Mouse (Mus musculus) neural tube, embryonic 14.5 days (tissue): ENCODE results near the gene Lbh. TPM values are rescaled to one million over a fixed set of nuclear protein-coding genes. Genes with fewer than 3 reads are reported as not detected.

ENCODE experiments used
- ATAC-seq: fragments of 200-750 bp; cut with Nextera tagmentation; 2 replicates; pipeline ENCODE4 v1.8.0; 2017; ENCODE audit warnings: low read depth, mild to moderate bottlenecking, moderate TSS enrichment, moderate library complexity
- H3K27ac ChIP-seq: fragments of 300-500 bp; sonication (generic); 2 replicates; pipeline ENCODE4 v1.5.1; 2014; ENCODE audit warnings: low read depth, mild to moderate bottlenecking, control low read depth, low read length, moderate library complexity, mixed read lengths
- H3K27me3 ChIP-seq: fragments of 300-500 bp; sonication (generic); 2 replicates; pipeline ENCODE4 v1.6.1; 2014; ENCODE audit warnings: low read length; ENCODE audit not compliant: control insufficient read depth, insufficient read depth
- H3K36me3 ChIP-seq: fragments of 300-500 bp; sonication (generic); 2 replicates; pipeline ENCODE4 v1.6.1; 2014; ENCODE audit warnings: low read length, mixed read lengths; ENCODE audit not compliant: control insufficient read depth, insufficient read depth
- H3K4me1 ChIP-seq: fragments of 300-500 bp; sonication (generic); 2 replicates; pipeline ENCODE4 v1.6.1; 2014; ENCODE audit warnings: low read length; ENCODE audit not compliant: control insufficient read depth, insufficient read depth
- H3K4me2 ChIP-seq: fragments of 300-500 bp; sonication (generic); 2 replicates; pipeline ENCODE4 v1.6.1; 2014; ENCODE audit warnings: mild to moderate bottlenecking, low read depth, low read length, control low read depth
- H3K4me3 ChIP-seq: fragments of 300-500 bp; sonication (generic); 2 replicates; pipeline ENCODE4 v1.5.1; 2014; ENCODE audit warnings: low read depth, low read length, control low read depth, mixed read lengths
- H3K9ac ChIP-seq: fragments of 300-500 bp; sonication (generic); replicated peaks from 2 replicates; pipeline ENCODE4 v1.6.1; 2014; ENCODE audit warnings: low read depth, mild to moderate bottlenecking, control low read depth, low read length, mixed read lengths
- H3K9me3 ChIP-seq: fragments of 300-500 bp; sonication (generic); 2 replicates; pipeline ENCODE4 v1.6.1; 2016; ENCODE audit warnings: low read length; ENCODE audit not compliant: control insufficient read depth
- WGBS: fragments of 180-500 bp; shearing (Covaris S2); extraction: QIAGEN DNeasy Blood & Tissue Kit; methylation state at CpG from one replicate; pipeline ENCODE4 v1.1.7; 2014; 5-methylcytosine and 5-hydroxymethylcytosine counted together
- polyA plus RNA-seq: library from polyadenylated mRNA; unstranded; fragments of >200 nt; fragmentation: Nextera tagmentation; extraction: Ambion mirVana; gene quantifications from 2 replicates; pipeline ENCODE4 v1.2.1, GENCODE M21; 2014

Gene Lbh
- polyA plus RNA-seq, 1 experiment from 2014 or later: 7.0 TPM

DNA sequence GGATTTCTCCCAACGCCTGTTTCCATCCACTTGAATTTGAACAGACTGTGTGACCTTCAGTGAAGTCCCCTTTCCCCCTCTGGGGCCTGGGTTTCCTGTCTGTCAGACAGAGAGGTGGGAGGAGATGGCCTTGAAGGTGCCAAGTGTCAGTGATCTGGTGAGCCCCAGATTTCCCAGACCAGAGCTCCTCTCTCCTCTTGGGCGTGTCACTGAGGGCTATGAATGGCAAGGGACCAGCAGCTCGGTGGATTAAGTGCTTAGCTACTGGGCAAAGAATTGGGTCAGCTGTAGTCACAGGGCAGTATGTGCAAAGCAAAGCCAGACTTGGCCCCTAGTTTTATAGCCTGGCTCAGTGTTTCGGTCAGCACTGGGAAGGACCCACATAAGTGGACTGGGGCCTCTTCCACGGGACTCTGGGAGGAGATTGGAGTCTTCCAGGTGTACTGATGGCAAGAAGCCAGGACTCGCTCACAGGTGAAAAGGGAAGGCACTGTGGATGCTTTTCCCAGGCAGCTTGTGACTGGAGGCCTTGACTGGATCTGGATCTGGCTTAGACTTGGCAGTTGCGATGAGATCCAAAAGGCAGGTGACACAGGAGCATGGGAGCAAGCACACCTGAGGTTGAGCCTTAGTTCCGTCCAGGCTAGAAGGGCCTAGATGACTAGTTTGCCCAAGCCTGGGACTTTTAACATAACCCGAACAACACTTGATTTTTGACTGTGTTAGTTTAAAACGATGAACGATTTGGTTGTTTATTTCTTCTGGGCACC lies 20.1 kb downstream of the Lbh start:
- Histone ChIP-seq H3K4me3 (no peak overlapping the region), H3K4me1 (0 out of 2 replicates have a peak, but pooled peaks cover 4% of the 10 kb centered on the region), H3K36me3 (peaks cover 18% of the 10 kb centered on the region), H3K4me2 (no peak overlapping the region), H3K27me3 (no peaks in the 10 kb centered on the region), H3K27ac (no peak overlapping the region), H3K9ac (no peak overlapping the region), H3K9me3 (no peaks in the 10 kb centered on the region)
- no peak for ATAC-seq
- 84% methylated on average over 11 of the region's 11 CpGs for WGBS

- no peaks in the 10 kb centered on the region for H3K9me3 ChIP-seq
- no peak for ATAC-seq
Observed at GRCm38 (mm10) chr17:72938871-72939568, 20.9 kb downstream of the Lbh start.

DNA sequence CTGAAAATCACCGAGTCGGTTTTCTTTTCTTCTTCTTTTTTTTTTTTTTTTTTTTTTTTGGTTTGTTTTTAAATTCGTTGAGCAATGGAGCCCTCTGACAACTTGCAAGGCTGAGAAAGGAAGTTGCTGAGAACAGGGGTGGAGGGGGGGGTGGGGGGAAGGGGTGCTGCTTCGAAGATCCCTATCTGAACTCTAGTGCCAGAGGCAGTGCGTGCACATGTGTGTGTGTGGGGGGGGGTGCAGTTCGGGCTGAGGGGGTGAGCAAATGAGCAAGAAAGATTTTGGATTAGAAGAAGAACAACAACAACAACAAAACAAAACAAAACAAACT lies 21.4 kb downstream of the Lbh start:
- Histone ChIP-seq H3K4me3 (no peak overlapping the region), H3K36me3 (peaks cover 18% of the 10 kb centered on the region), H3K9ac (no peak overlapping the region), H3K4me2 (no peak overlapping the region), H3K9me3 (no peaks in the 10 kb centered on the region), H3K4me1 (0 out of 2 replicates have a peak, but pooled peaks cover 4% of the 10 kb centered on the region), H3K27ac (no peak overlapping the region), H3K27me3 (no peaks in the 10 kb centered on the region)
- 92% methylated on average over 6 of the region's 6 CpGs for WGBS
- no peak for ATAC-seq

More at GRCm38 (mm10) chr17:72938871-72939568, 20.9 kb downstream of the Lbh start:
- Histone ChIP-seq H3K4me1 (0 out of 2 replicates have a peak, but pooled peaks cover 4% of the 10 kb centered on the region), H3K4me3 (no peak overlapping the region), H3K27ac (no peak overlapping the region), H3K4me2 (no peak overlapping the region), H3K27me3 (no peaks in the 10 kb centered on the region), H3K36me3 (peaks cover 18% of the 10 kb centered on the region), H3K9ac (no peak overlapping the region)
- WGBS: 91% methylated on average over 15 of the region's 15 CpGs

GRCm38 (mm10) chr17:72944368-72944767 lies 26.3 kb downstream of the Lbh start:
- WGBS: 86% methylated on average over 5 of the region's 5 CpGs
- H3K27ac ChIP-seq: no peak overlapping the region
- ATAC-seq: no peak

DNA sequence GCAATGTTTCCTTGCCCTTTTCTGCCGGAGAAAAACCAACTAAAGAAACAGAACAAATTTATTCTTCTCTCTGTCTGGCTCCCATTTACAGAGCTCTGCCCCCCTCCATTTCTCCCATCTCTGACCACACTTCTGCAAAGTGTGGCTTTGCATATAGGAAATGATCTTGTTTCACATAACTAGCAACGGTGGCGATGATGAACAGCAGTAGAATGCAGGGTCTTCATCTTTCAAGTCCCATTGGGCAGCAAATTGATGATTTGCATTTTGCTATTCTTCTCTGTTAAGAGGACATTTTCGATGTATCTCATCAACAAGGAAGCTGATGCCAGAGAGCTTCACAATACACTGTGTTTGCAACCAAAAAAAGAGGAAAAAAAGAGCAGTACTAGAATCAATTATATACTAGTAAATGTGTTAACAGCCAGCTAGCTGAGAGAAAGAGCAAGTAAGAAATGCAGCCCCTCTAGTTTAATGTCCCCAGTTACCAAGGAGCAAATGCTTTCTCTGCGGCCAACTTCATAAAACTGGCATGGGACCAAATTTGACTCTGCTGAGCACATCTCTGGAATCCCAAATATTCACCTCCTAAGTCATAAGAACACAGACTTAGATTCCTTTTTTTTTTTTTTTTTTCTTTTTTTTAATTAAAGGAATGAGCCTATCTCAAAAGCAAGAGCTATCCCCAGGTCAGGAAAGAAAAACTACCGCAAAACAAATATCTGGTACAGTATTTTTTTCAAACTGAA lies 29.2 kb downstream of the Lbh start:
- Histone ChIP-seq H3K4me2 (no peak overlapping the region), H3K9ac (no peak overlapping the region), H3K36me3 (no peaks in the 10 kb centered on the region), H3K4me3 (no peak overlapping the region), H3K27ac (no peak overlapping the region), H3K4me1 (0 out of 2 replicates have a peak, but pooled peaks cover under 1% of the 10 kb centered on the region), H3K27me3 (no peaks in the 10 kb centered on the region), H3K9me3 (no peaks in the 10 kb centered on the region)
- 76% methylated on average over 6 of the region's 6 CpGs for WGBS
- no peak for ATAC-seq

More at GRCm38 (mm10) chr17:72944368-72944767, 26.3 kb downstream of the Lbh start:
- no peak overlapping the region for H3K4me3 ChIP-seq
- no peaks in the 10 kb centered on the region for H3K9me3 ChIP-seq
- no peaks in the 10 kb centered on the region for H3K4me1 ChIP-seq
- H3K27me3 ChIP-seq: no peaks in the 10 kb centered on the region
- H3K9ac ChIP-seq: no peak overlapping the region
- H3K4me2 ChIP-seq: no peak overlapping the region
- H3K36me3 ChIP-seq: peaks cover 15% of the 10 kb centered on the region

- H3K9me3 ChIP-seq: no peaks in the 10 kb centered on the region
- H3K4me3 ChIP-seq: no peak overlapping the region
- no peaks in the 10 kb centered on the region for H3K27me3 ChIP-seq
- no peak overlapping the region for H3K27ac ChIP-seq
- no peaks in the 10 kb centered on the region for H3K36me3 ChIP-seq
- H3K4me1 ChIP-seq: 0 out of 2 replicates have a peak, but pooled peaks cover 4% of the 10 kb centered on the region
- WGBS: 93% methylated on average over 9 of the region's 9 CpGs
- ATAC-seq: no peak
- no peak overlapping the region for H3K9ac ChIP-seq
- no peak overlapping the region for H3K4me2 ChIP-seq
Observed at GRCm38 (mm10) chr17:72948119-72948518, 30.0 kb downstream of the Lbh start.

DNA sequence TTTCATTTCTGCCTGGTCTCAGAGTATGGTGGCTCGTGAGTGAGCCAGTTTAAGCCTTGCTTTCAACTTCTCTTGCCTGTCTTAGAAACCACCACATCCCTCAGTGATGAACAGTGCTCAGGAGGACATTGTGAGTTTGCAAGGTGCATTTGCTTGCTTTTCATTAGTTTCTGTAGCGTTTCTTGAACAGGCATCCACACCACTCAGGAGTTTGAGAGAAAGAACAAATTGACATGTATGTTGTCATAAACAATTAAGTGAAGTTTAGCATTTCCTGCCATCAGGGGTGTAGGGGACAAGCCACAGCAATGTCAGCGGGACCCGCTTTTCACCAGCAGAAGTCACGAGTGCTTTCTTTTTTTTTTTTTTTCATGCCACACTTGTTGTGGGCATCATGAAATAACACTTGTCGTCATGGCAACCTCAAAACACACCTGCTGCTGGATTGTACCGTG lies 31.2 kb downstream of the Lbh start:
- Histone ChIP-seq H3K4me2 (no peak overlapping the region), H3K4me3 (no peak overlapping the region), H3K36me3 (no peaks in the 10 kb centered on the region), H3K27me3 (no peaks in the 10 kb centered on the region), H3K27ac (no peak overlapping the region), H3K9me3 (no peaks in the 10 kb centered on the region), H3K4me1 (0 out of 2 replicates have a peak, but pooled peaks cover 4% of the 10 kb centered on the region), H3K9ac (no peak overlapping the region)
- ATAC-seq: no peak
- 77% methylated on average over 7 of the region's 7 CpGs for WGBS

DNA sequence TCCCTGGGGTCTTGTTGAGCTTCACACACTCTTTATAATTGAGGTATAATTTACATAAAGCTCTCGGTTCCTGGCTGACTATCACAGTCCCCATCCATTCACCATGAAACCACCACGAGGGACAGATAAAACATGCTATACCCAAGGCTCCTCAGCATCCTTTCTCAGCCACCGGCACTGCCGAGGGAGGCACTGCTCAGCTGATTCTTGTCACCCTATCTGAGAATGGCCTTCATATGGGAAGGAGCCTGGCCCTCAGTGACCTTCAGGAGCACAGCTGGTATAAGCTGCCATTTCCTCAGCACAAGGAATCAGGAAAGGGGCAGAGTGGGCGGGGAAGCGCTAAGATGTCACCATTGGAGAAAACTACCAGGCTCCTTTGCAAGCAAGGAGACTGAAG lies 33.2 kb downstream of the Lbh start:
- ATAC-seq: no peak
- Histone ChIP-seq H3K27me3 (no peaks in the 10 kb centered on the region), H3K4me2 (no peak overlapping the region), H3K36me3 (no peaks in the 10 kb centered on the region), H3K27ac (no peak overlapping the region), H3K9ac (no peak overlapping the region), H3K9me3 (no peaks in the 10 kb centered on the region), H3K4me3 (no peak overlapping the region), H3K4me1 (0 out of 2 replicates have a peak, but pooled peaks cover 4% of the 10 kb centered on the region)
- WGBS: 61% methylated on average over 6 of the region's 6 CpGs
